13 mouse cellular contexts compared by ENCODE assay signal in genomic region chr19:41850021-41850718, GRCm38 (mm10). TPM values are rescaled to one million over a fixed set of nuclear protein-coding genes. Genes with fewer than 3 reads are reported as not detected.
A peak's percentile ranks its signal among the peaks of the same experiment; 100 is the strongest.
DNase-seq lines count a peak whose midpoint lies in the region; ATAC-seq and TF ChIP-seq lines count a peak whose summit lies in the region.
"Had no signal": no experiment of that assay in that cellular context is flagged by ENCODE, and none has a peak within 500 bp of the region (broad histone marks: within the 10 kb centered on the region; RNA-seq: fewer than 3 reads in every experiment).

No protein-coding gene starts in this region.

- H3K9me3 ChIP-seq in embryonic facial prominence, embryonic 14.5 days (ENCODE audit: control insufficient read depth, low read length): no peaks in the 10 kb centered on the region
- no peaks in the 10 kb centered on the region for H3K9me3 ChIP-seq in hindbrain, embryonic 15.5 days
- H3K9me3 ChIP-seq in midbrain, postnatal 0 days (ENCODE audit: low read length): no peaks in the 10 kb centered on the region

- DNase-seq in embryo, embryonic 11 days: peak; percentile 17
- no peak for DNase-seq in embryo, embryonic 9.5 days (ENCODE audit: extremely low spot score)
- DNase-seq in embryonic facial prominence, embryonic 14.5 days (ENCODE audit: low spot score): peak; percentile 63
- peak; percentile 18 for DNase-seq in midbrain, postnatal 0 days (ENCODE audit: low spot score)
- DNase-seq in left cerebral cortex, postnatal 25 days (ENCODE audit: low spot score in 2 of 2): no peak
- no peak for DNase-seq in adrenal gland, postnatal 36 days
- DNase-seq: adrenal gland, postnatal 14 days; cerebellum, postnatal 14 days; left cerebral cortex, postnatal 4 days; lung, postnatal 4 days had no signal

- H3K4me1 ChIP-seq in embryonic facial prominence, embryonic 14.5 days (ENCODE audit: control insufficient read depth, insufficient read depth, low read length): peaks cover 19% of the 10 kb centered on the region
- H3K4me1 ChIP-seq in hindbrain, embryonic 15.5 days (replicated peaks): peaks cover 35% of the 10 kb centered on the region
- no peaks in the 10 kb centered on the region for H3K4me1 ChIP-seq in midbrain, postnatal 0 days (ENCODE audit: insufficient read depth, low read length)

- 0 out of 2 replicates have a peak, but pooled peaks cover 4% of the 10 kb centered on the region for H3K27me3 ChIP-seq in embryonic facial prominence, embryonic 14.5 days (replicated peaks; ENCODE audit: control insufficient read depth, insufficient read depth, low read length)
- no peaks in the 10 kb centered on the region for H3K27me3 ChIP-seq in hindbrain, embryonic 15.5 days
- no peaks in the 10 kb centered on the region for H3K27me3 ChIP-seq in midbrain, postnatal 0 days (ENCODE audit: insufficient read depth, low read length)
- H3K27me3 ChIP-seq: Patski had no signal

- H3K36me3 ChIP-seq in embryonic facial prominence, embryonic 14.5 days (ENCODE audit: control insufficient read depth, insufficient read depth, low read length): no peaks in the 10 kb centered on the region
- no peaks in the 10 kb centered on the region for H3K36me3 ChIP-seq in hindbrain, embryonic 15.5 days
- no peaks in the 10 kb centered on the region for H3K36me3 ChIP-seq in midbrain, postnatal 0 days (ENCODE audit: insufficient read depth, low read length)

- TF ChIP-seq CTCF in midbrain, postnatal 0 days (IDR thresholded peaks at IDR 0.05): no peak

- ATAC-seq in embryonic facial prominence, embryonic 14.5 days (ENCODE audit: low read depth): no peak; the same call in 1 of the 2 replicates
- no peak for ATAC-seq in hindbrain, embryonic 15.5 days (ENCODE audit: low FRiP score, low read depth)
- ATAC-seq in midbrain, postnatal 0 days (ENCODE audit: low FRiP score): no peak
- ATAC-seq in cerebellum, adult (ENCODE audit: insufficient number of reproducible peaks, low FRiP score, low TSS enrichment): no peak

- 22% methylated on average over 6 of the region's 6 CpGs for WGBS in embryonic facial prominence, embryonic 14.5 days
- WGBS in hindbrain, embryonic 15.5 days: 13% methylated on average over 6 of the region's 6 CpGs
- 12% methylated on average over 6 of the region's 6 CpGs for WGBS in midbrain, postnatal 0 days

- peak overlapping the region; percentile 57; the same call in 1 of the 2 replicates for H3K27ac ChIP-seq in embryonic facial prominence, embryonic 14.5 days (replicated peaks; ENCODE audit: low read depth, low read length)
- peak overlapping the region; percentile 82 for H3K27ac ChIP-seq in hindbrain, embryonic 15.5 days (replicated peaks)
- H3K27ac ChIP-seq in midbrain, postnatal 0 days (ENCODE audit: low read depth, low read length): 0 out of 2 replicates have a peak overlapping the region, but pooled peaks have one; percentile 44

- H3K4me3 ChIP-seq in embryonic facial prominence, embryonic 14.5 days (ENCODE audit: low read depth, low read length): no peak overlapping the region
- H3K4me3 ChIP-seq in hindbrain, embryonic 15.5 days: no peak overlapping the region
- H3K4me3 ChIP-seq in midbrain, postnatal 0 days (ENCODE audit: low read depth, low read length): no peak overlapping the region

- no peak overlapping the region for H3K9ac ChIP-seq in embryonic facial prominence, embryonic 14.5 days (ENCODE audit: low read depth, low read length)
- H3K9ac ChIP-seq in hindbrain, embryonic 15.5 days: no peak overlapping the region
- H3K9ac ChIP-seq in midbrain, postnatal 0 days (replicated peaks; ENCODE audit: low read length, poor library complexity, severe bottlenecking): no peak overlapping the region

- intact Hi-C loops in left cerebral cortex, postnatal 25 days (cut with DNase I): no loop called here

- H3K4me2 ChIP-seq in embryonic facial prominence, embryonic 14.5 days (ENCODE audit: low read depth, low read length): no peak overlapping the region
- H3K4me2 ChIP-seq in hindbrain, embryonic 15.5 days: peak overlapping the region; percentile 37
- no peak overlapping the region for H3K4me2 ChIP-seq in midbrain, postnatal 0 days (ENCODE audit: low read depth, low read length, poor library complexity, severe bottlenecking)

RNA-seq across cellular contexts. Expression of gene Frat2, which starts 2.2 kb away (rescaled TPM):
- polyA plus RNA-seq in embryonic facial prominence, embryonic 14.5 days (2014; fragmentation: Nextera tagmentation; extraction: Ambion mirVana): 2.8 and 3.2 TPM in 2 replicates
- polyA plus RNA-seq in hindbrain, embryonic 15.5 days (2015; fragmentation: Nextera tagmentation; extraction: Ambion mirVana): 6.7 and 8.1 TPM in 2 replicates
- total RNA-seq in midbrain, postnatal 0 days (2014; rRNA removed): 6.9 and 10.4 TPM in 2 replicates
- polyA plus RNA-seq in midbrain, postnatal 0 days (2015; fragmentation: Nextera tagmentation; extraction: Ambion mirVana): 6.7 and 8.0 TPM in 2 replicates
- total RNA-seq in left cerebral cortex, postnatal 25 days (2021): 1 to 10 TPM; 7.4 to 7.6 TPM
- 1 to 10 TPM; 2.9 to 3.4 TPM for total RNA-seq in adrenal gland, postnatal 36 days (2021)

RNA-seq across cellular contexts. Expression of gene Frat1, which starts 20.4 kb away (rescaled TPM):
- polyA plus RNA-seq in embryonic facial prominence, embryonic 14.5 days (2014; fragmentation: Nextera tagmentation; extraction: Ambion mirVana): 4.5 and 6.4 TPM in 2 replicates
- polyA plus RNA-seq in hindbrain, embryonic 15.5 days (2015; fragmentation: Nextera tagmentation; extraction: Ambion mirVana): 19.1 and 21.1 TPM in 2 replicates
- total RNA-seq in midbrain, postnatal 0 days (2014; rRNA removed): 33.0 and 35.4 TPM in 2 replicates
- polyA plus RNA-seq in midbrain, postnatal 0 days (2015; fragmentation: Nextera tagmentation; extraction: Ambion mirVana): 34.2 and 34.3 TPM in 2 replicates
- total RNA-seq in left cerebral cortex, postnatal 25 days (2021): 10 to 100 TPM; 14.2 to 15.2 TPM
- total RNA-seq in adrenal gland, postnatal 36 days (2021): 1 to 10 TPM; 4.9 to 7.8 TPM

RNA-seq across cellular contexts. Expression of gene Rrp12, which starts 45.8 kb away (rescaled TPM):
- 13.8 and 15.0 TPM in 2 replicates for polyA plus RNA-seq in embryonic facial prominence, embryonic 14.5 days (2014; fragmentation: Nextera tagmentation; extraction: Ambion mirVana)
- polyA plus RNA-seq in hindbrain, embryonic 15.5 days (2015; fragmentation: Nextera tagmentation; extraction: Ambion mirVana): 17.6 and 19.4 TPM in 2 replicates
- total RNA-seq in midbrain, postnatal 0 days (2014; rRNA removed): 20.6 and 21.2 TPM in 2 replicates
- 13.9 and 14.1 TPM in 2 replicates for polyA plus RNA-seq in midbrain, postnatal 0 days (2015; fragmentation: Nextera tagmentation; extraction: Ambion mirVana)
- total RNA-seq in left cerebral cortex, postnatal 25 days (2021): 10 to 100 TPM; 34.5 to 35.5 TPM
- 10 to 100 TPM; 12.5 to 23.2 TPM for total RNA-seq in adrenal gland, postnatal 36 days (2021)

RNA-seq across cellular contexts. Expression of gene Arhgap19, which starts 48.3 kb away (rescaled TPM):
- 17.5 and 21.2 TPM in 2 replicates for polyA plus RNA-seq in embryonic facial prominence, embryonic 14.5 days (2014; fragmentation: Nextera tagmentation; extraction: Ambion mirVana)
- 5.8 and 6.6 TPM in 2 replicates for polyA plus RNA-seq in hindbrain, embryonic 15.5 days (2015; fragmentation: Nextera tagmentation; extraction: Ambion mirVana)
- 4.5 and 5.7 TPM in 2 replicates for total RNA-seq in midbrain, postnatal 0 days (2014; rRNA removed)
- 2.5 and 2.9 TPM in 2 replicates for polyA plus RNA-seq in midbrain, postnatal 0 days (2015; fragmentation: Nextera tagmentation; extraction: Ambion mirVana)
- 1 to 10 TPM; 2.7 to 3.7 TPM for total RNA-seq in left cerebral cortex, postnatal 25 days (2021)
- total RNA-seq in adrenal gland, postnatal 36 days (2021): 1 to 10 TPM; 5.0 to 5.8 TPM

Comparison
In these comparisons a context has a peak if more than half of its experiments do, and no peak if none do; other contexts are left out.
1. DNase-seq: peak in embryo, embryonic 11 days (single experiment), embryonic facial prominence, embryonic 14.5 days (single experiment) and midbrain, postnatal 0 days (single experiment); none in embryo, embryonic 9.5 days (single experiment), left cerebral cortex, postnatal 25 days (0 of 2) and adrenal gland, postnatal 36 days (0 of 2).
2. Peak in every context shown above with its lines, with median percentiles within 50 percentile points of each other: H3K27ac ChIP-seq.